Mouse (Mus musculus): ENCODE results near the gene Sv2a. TPM values are rescaled to one million over a fixed set of nuclear protein-coding genes. Genes with fewer than 3 reads are reported as not detected.

Sv2a gene
- polyA plus RNA-seq, 1 experiment from 2014 or later = 3.6 TPM

DNA sequence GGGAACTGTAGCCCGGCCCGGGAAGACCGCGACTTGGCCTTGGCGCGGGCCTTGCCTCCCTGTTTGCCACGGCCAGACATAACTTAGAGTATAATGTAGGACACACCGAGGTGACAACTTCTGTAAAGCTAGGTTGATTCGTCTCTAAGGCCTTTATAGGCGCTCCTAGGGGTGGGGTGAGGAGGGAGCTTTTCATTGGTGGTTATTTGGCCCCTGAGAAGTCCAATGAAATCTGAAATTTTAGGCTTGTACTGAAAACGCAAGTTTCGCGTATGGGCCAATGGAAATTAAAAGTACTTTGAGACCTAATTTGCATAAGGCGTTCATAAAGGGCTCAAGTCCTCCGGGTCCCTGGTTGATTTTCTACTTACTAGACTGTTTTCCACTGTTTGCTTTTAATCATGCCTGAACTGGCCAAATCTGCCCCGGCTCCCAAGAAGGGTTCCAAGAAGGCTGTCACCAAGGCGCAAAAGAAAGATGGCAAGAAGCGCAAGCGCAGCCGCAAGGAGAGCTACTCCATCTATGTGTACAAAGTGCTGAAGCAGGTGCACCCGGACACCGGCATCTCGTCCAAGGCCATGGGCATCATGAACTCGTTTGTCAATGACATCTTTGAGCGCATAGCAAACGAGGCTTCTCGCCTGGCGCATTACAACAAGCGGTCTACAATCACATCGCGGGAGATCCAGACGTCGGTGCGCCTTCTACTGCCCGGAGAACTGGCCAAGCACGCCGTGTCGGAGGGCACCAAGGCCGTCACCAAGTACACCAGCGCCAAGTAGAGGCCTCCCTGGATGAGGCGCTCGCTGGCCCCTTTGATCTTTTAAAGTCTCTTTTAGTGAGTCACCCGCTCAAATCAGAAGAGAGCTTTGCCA lies 40.1 kb downstream of the Sv2a start, which contains the start of the genes Hist2h2ac and Hist2h2be:
Gene Hist2h2ac (minus strand): TSS at position 116 of the 875 bp plus-strand sequence.
Gene Hist2h2be (plus strand): TSS at position 355 of the 875 bp plus-strand sequence.
- ATAC-seq (ENCODE audit: insufficient read depth) = peak; percentile 95
- Histone ChIP-seq H3K27me3 (ENCODE audit: insufficient read depth, low read length) (no peaks in the 10 kb centered on the region), H3K36me3 (ENCODE audit: insufficient read depth) (no peaks in the 10 kb centered on the region), H3K9ac (peak within 1 kb of the TSS; percentile 82), H3K4me1 (ENCODE audit: insufficient read depth) (peaks cover 15% of the 10 kb centered on the region; the same call in 1 of the 2 replicates), H3K27ac (ENCODE audit: low read depth) (peak within 1 kb of the TSS; percentile 99), H3K9me3 (ENCODE audit: low read depth, low read length) (no peaks in the 10 kb centered on the region), H3K4me3 (ENCODE audit: low read depth, low read length) (peak within 1 kb of the TSS; percentile 52), H3K4me2 (peak within 1 kb of the TSS; percentile 93)
- under 1% methylated on average over 43 of the region's 43 CpGs for WGBS
- no peak for TF ChIP-seq CTCF (IDR thresholded peaks at IDR 0.05; ENCODE audit: low read depth)
- peak; percentile 96 for DNase-seq

DNA sequence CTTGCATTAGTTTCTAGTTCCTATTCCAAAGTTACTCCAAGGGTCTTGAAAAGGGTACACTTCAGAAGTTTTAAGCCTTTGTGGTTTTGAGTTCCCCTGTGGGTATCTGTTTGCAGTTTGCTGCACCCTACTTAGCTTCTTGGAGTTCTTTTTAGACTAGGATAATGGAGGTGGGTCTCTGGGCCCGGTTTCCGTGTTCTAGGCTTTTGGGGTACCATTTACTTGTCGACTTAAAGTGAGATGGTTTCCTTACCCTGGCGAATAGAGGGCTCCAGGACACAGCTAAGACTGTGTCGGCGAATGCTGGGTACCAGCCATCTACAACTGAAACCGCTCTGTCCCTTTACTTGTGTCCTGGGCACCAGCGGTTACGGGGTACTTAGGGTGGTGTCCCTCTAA lies 40.7 kb downstream of the Sv2a start:
- peak overlapping the region; percentile 52 for H3K4me3 ChIP-seq (ENCODE audit: low read depth, low read length)
- H3K27me3 ChIP-seq (ENCODE audit: insufficient read depth, low read length) = no peaks in the 10 kb centered on the region
- H3K4me2 ChIP-seq = peak overlapping the region; percentile 93
- ATAC-seq (ENCODE audit: insufficient read depth) = no peak
- no peak for TF ChIP-seq CTCF (IDR thresholded peaks at IDR 0.05; ENCODE audit: low read depth)
- peak; percentile 17 for DNase-seq
- H3K9me3 ChIP-seq (ENCODE audit: low read depth, low read length) = no peaks in the 10 kb centered on the region
- 25% methylated on average over 9 of the region's 9 CpGs for WGBS
- H3K36me3 ChIP-seq (ENCODE audit: insufficient read depth) = no peaks in the 10 kb centered on the region
- H3K27ac ChIP-seq (ENCODE audit: low read depth) = peak overlapping the region; percentile 99
- H3K9ac ChIP-seq = peak overlapping the region; percentile 56
- H3K4me1 ChIP-seq (ENCODE audit: insufficient read depth) = peaks cover 16% of the 10 kb centered on the region; the same call in 1 of the 2 replicates

DNA sequence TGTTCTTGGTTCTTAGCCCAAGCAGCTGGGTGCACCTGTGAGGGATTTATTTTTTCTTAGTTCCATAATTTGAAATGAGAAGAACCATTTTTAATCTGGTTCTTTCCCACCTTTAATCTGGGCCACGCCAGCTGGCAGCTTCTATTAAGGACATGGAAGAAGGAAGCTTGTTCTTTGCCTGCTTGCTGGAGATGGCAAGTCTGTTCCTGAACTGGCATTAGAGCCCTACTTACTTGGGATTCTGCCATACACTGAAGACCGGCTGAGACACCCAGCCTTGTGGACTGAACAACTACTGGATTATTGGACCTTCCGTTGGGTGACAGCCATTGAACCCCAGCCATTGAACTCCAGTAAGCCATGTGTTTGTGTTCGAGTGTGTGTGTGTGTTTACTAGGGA lies 41.8 kb downstream of the Sv2a start:
- WGBS = 93% methylated on average over 4 of the region's 4 CpGs
- no peak for TF ChIP-seq CTCF (IDR thresholded peaks at IDR 0.05; ENCODE audit: low read depth)
- Histone ChIP-seq H3K27me3 (ENCODE audit: insufficient read depth, low read length) (no peaks in the 10 kb centered on the region), H3K4me3 (ENCODE audit: low read depth, low read length) (peak overlapping the region; percentile 52; the same call in 1 of the 2 replicates), H3K36me3 (ENCODE audit: insufficient read depth) (no peaks in the 10 kb centered on the region), H3K4me2 (peak overlapping the region; percentile 93), H3K9ac (no peak overlapping the region), H3K4me1 (ENCODE audit: insufficient read depth) (peaks cover 19% of the 10 kb centered on the region; the same call in 1 of the 2 replicates), H3K27ac (ENCODE audit: low read depth) (no peak overlapping the region), H3K9me3 (ENCODE audit: low read depth, low read length) (no peaks in the 10 kb centered on the region)
- no peak for DNase-seq
- ATAC-seq (ENCODE audit: insufficient read depth) = no peak

DNA sequence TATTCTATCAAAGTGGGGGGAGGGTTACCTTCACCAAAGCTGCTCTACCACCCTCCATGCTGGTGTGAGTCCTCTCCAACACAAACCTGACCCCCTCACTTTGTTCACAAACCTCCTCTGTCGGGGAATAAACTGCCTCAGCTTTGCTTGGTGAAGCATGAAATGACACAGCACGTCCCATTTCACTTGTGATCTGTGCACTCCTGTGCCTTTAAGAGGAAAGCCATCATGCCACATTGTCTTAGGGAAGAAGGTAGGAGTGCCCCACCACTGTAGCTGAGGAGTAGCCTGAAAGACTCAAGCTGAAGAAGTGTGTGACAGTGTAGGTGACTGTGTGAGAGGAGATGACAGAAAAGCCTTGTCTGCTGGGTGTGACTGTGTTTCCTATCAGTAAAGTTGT lies 44.5 kb downstream of the Sv2a start:
- Histone ChIP-seq H3K4me1 (ENCODE audit: insufficient read depth) (peaks cover 19% of the 10 kb centered on the region; the same call in 1 of the 2 replicates), H3K9me3 (ENCODE audit: low read depth, low read length) (no peaks in the 10 kb centered on the region), H3K36me3 (ENCODE audit: insufficient read depth) (no peaks in the 10 kb centered on the region), H3K4me2 (no peak overlapping the region), H3K9ac (peak overlapping the region; percentile 9; the same call in 1 of the 2 replicates), H3K27ac (ENCODE audit: low read depth) (no peak overlapping the region), H3K27me3 (ENCODE audit: insufficient read depth, low read length) (no peaks in the 10 kb centered on the region), H3K4me3 (ENCODE audit: low read depth, low read length) (no peak overlapping the region)
- 52% methylated on average over 2 of the region's 2 CpGs for WGBS
- DNase-seq (no peak), ATAC-seq (ENCODE audit: insufficient read depth) (no peak)
- TF ChIP-seq CTCF (IDR thresholded peaks at IDR 0.05; ENCODE audit: low read depth) = no peak

DNA sequence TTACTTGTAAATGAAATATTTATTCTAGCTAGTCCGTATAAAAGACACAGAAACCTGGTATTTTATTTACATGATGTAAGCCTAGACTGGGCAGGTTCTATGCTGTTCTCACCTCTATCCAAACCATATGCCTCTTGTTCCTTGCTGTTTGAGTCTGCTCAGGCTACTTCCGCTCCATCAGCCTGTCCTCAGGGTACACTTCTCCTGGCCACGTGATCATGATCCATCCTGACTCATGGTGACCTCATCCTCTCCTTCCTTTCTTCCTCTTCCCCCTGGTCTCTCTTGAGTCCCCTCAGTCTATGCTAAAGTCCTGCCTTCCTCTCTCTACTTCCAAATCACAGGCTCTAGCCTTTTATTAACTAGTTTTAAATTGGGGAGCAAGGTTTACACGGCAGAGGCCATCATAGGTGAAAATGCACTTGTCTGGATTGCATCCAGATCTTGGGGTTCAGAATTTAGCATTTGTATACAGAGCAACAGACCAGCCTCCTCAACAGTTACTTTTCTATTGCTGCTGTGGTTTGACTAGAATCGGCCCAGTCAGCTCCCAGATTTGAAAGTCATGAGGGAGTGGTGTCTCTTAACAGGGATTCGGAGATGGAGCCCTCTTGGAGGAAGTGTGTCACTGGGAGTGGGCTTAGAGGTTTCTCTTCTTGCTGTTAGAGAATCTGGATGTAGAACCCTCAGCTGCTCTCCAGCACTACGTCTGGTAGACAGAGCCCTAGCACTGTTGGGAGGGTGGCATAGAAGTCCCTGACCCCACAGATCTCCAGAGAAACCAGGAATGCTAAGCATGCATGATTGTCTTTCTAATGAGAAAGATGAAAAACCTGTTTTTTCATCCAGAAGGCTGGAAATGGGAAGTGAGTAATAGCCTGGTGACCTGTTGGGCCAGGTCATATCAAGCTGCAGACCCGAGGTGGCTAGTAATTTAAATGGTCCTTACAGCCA lies 46.0 kb downstream of the Sv2a start:
- no peak overlapping the region for H3K9ac ChIP-seq
- peaks cover 15% of the 10 kb centered on the region; the same call in 1 of the 2 replicates for H3K4me1 ChIP-seq (ENCODE audit: insufficient read depth)

DNA sequence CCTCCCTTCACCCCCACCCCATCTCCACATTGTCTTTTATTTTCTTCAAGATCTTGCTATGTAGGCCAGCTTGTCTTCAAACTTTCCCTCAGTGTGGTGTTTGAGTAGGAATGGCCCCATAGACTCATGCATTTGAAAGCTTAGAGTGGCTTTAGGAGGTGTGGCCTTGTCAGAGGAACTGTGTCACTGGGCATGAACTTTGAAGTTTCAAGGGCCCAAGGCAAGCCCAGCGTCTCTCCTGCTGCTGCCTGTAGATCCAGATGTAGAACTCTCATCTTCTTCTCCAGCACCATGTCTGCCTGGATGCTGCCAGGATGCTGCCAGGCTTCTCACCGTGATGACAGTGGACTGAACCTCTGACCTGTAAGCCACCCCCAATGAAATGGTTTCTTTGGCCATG lies 47.9 kb downstream of the Sv2a start:
- Histone ChIP-seq H3K36me3 (ENCODE audit: insufficient read depth) (no peaks in the 10 kb centered on the region), H3K9me3 (ENCODE audit: low read depth, low read length) (no peaks in the 10 kb centered on the region), H3K4me2 (no peak overlapping the region), H3K4me3 (ENCODE audit: low read depth, low read length) (no peak overlapping the region), H3K27ac (ENCODE audit: low read depth) (no peak overlapping the region), H3K4me1 (ENCODE audit: insufficient read depth) (0 out of 2 replicates have a peak, but pooled peaks cover 5% of the 10 kb centered on the region), H3K27me3 (ENCODE audit: insufficient read depth, low read length) (no peaks in the 10 kb centered on the region), H3K9ac (no peak overlapping the region)
- TF ChIP-seq CTCF (IDR thresholded peaks at IDR 0.05; ENCODE audit: low read depth) = no peak
- DNase-seq (no peak), ATAC-seq (ENCODE audit: insufficient read depth) (no peak)
- WGBS = 48% methylated on average over 2 of the region's 2 CpGs

More for the DNA sequence above, 46.0 kb downstream of the Sv2a start:
- Histone ChIP-seq H3K4me3 (ENCODE audit: low read depth, low read length) (no peak overlapping the region), H3K4me2 (no peak overlapping the region), H3K27me3 (ENCODE audit: insufficient read depth, low read length) (no peaks in the 10 kb centered on the region), H3K27ac (ENCODE audit: low read depth) (peak overlapping the region; percentile 18; the same call in 1 of the 2 replicates), H3K9me3 (ENCODE audit: low read depth, low read length) (no peaks in the 10 kb centered on the region), H3K36me3 (ENCODE audit: insufficient read depth) (no peaks in the 10 kb centered on the region)
- TF ChIP-seq CTCF (IDR thresholded peaks at IDR 0.05; ENCODE audit: low read depth) = no peak
- ATAC-seq (ENCODE audit: insufficient read depth) (peak; percentile 29; the same call in 1 of the 2 replicates), DNase-seq (no peak)
- 49% methylated on average over 8 of the region's 8 CpGs for whole genome bisulfite sequencing

All from lung, embryonic 14.5 days (tissue).